Mouse (Mus musculus) heart, postnatal 0 days (tissue): Measurements from ENCODE around the gene Zdhhc21. TPM values are rescaled to one million over a fixed set of nuclear protein-coding genes. Genes with fewer than 3 reads are reported as not detected.

ENCODE experiments used
- ATAC-seq: fragments of 200-750 bp; cut with Nextera tagmentation; 2 replicates; pipeline ENCODE4 v1.8.0; 2017; ENCODE audit warnings: low read depth, moderate number of reproducible peaks, moderate library complexity; ENCODE audit not compliant: insufficient read depth
- DNase-seq: peaks from one replicate; pipeline ENCODE4 v3.0.0-alpha.2; 2016; ENCODE audit warnings: low spot score
- H3K27ac ChIP-seq: fragments of 300-500 bp; sonication (generic); 2 replicates; pipeline ENCODE4 v1.5.1; 2014; ENCODE audit warnings: low read depth, mild to moderate bottlenecking
- H3K27me3 ChIP-seq: fragments of 300-500 bp; sonication (generic); 2 replicates; pipeline ENCODE4 v1.6.1; 2014; ENCODE audit warnings: low read length, mixed read lengths; ENCODE audit not compliant: control insufficient read depth, insufficient read depth
- H3K36me3 ChIP-seq: fragments of 300-500 bp; sonication (generic); replicated peaks from 2 replicates; pipeline ENCODE4 v1.6.1; 2014; ENCODE audit warnings: low read length, mixed read lengths; ENCODE audit not compliant: control insufficient read depth, insufficient read depth
- H3K4me1 ChIP-seq: fragments of 300-500 bp; sonication (generic); 2 replicates; pipeline ENCODE4 v1.6.1; 2014; ENCODE audit warnings: antibody characterized with exemption; ENCODE audit not compliant: control insufficient read depth, insufficient read depth
- H3K4me2 ChIP-seq: fragments of 300-500 bp; sonication (generic); 2 replicates; pipeline ENCODE4 v1.6.1; 2014; ENCODE audit warnings: low read depth, mild to moderate bottlenecking, low read length, moderate library complexity
- H3K4me3 ChIP-seq: fragments of 300-500 bp; sonication (generic); 2 replicates; pipeline ENCODE4 v1.5.1; 2014; ENCODE audit warnings: low read depth, low read length
- H3K9ac ChIP-seq: fragments of 300-500 bp; sonication (generic); replicated peaks from 2 replicates; pipeline ENCODE4 v1.6.1; 2014; ENCODE audit warnings: low read depth, low read length, mixed read lengths
- H3K9me3 ChIP-seq: fragments of 300-500 bp; sonication (generic); replicated peaks from 2 replicates; pipeline ENCODE4 v1.6.1; 2016; ENCODE audit warnings: low read length; ENCODE audit not compliant: control insufficient read depth
- CTCF ChIP-seq: IDR thresholded peaks from 2 replicates; pipeline ENCODE4 v1.5.1; 2016; ENCODE audit warnings: antibody characterized with exemption, control low read depth, low read depth
- EP300 ChIP-seq: IDR thresholded peaks from 2 replicates; pipeline ENCODE4 v1.6.1; 2016; ENCODE audit warnings: antibody characterized with exemption, low read depth
- WGBS: fragments of 180-500 bp; shearing (Covaris S2); extraction: QIAGEN DNeasy Blood & Tissue Kit; methylation state at CpG from one replicate; pipeline ENCODE4 v1.1.7; 2014; 5-methylcytosine and 5-hydroxymethylcytosine counted together
- polyA plus RNA-seq: library from polyadenylated mRNA; unstranded; fragments of >200 nt; fragmentation: Nextera tagmentation; extraction: Ambion mirVana; gene quantifications from 2 replicates; pipeline ENCODE4 v1.2.1, GENCODE M21; 2015
- total RNA-seq: library from RNA; depleted of rRNA; stranded (reverse); fragments of >200 nt; gene quantifications from 2 replicates; pipeline ENCODE4 v1.2.3, GENCODE M21; 2014; ENCODE audit warnings: low replicate concordance; rRNA removed

The Zdhhc21 gene
- 14.2 and 32.1 TPM in 2 replicates for total RNA-seq
- 4.7 and 5.4 TPM in 2 replicates for polyA plus RNA-seq

DNA sequence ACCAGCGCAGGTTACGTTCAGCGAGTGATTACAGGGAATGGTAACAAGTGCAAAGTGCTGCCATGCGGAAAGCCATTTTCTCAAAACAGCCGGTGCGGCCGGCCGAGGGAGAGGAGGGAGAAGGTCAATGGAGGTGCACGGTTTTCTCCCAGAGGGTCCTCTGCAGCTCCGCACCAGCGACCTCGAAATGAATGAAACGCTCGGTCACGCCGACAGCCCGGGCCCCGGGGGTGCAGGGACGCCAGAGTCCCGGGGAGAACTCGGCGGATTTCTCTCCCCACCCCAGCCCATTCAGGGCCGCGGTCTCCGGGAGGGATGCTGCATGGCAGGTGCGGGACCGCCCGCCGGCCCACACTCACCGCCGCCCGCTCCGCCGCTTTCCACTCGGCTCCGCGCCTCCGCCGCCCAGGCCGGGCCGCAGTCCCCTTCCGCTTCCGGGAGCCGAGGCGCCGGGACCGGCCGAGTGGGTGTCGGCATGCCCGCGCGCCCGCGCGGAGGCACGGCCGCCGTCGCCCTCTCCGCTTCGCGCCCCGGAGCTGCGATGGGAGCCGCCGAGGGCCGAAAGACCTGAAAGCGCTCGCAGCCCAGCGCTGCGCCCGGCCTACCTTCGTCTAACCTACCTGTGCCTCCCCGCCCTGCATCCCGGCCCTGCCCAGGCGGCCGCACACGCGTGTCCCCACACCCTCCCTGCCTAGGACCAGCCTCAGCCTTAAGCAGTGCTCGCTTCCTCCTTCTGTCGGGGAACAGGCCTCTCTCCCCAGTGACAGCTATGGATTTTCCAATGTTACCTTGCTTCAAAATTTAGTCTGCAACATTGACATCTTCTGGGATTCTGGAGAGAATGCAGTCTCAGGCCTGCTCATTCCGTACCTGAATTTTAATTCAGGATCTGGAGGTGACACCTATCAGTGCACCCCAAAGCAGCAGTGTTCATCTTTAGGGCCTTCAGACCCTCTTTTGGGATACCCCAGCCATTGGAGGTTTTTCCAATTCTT lies at the start of gene Zdhhc21:
TSS of gene Zdhhc21 (minus strand) at position 828 of the 995 bp plus-strand sequence.
- Histone ChIP-seq H3K27ac (peak within 1 kb of the TSS; percentile 70), H3K4me1 (peaks cover 8% of the 10 kb centered on the region; the same call in 1 of the 2 replicates), H3K9ac (peak within 1 kb of the TSS; percentile 96), H3K36me3 (no peaks in the 10 kb centered on the region), H3K4me2 (peak within 1 kb of the TSS; percentile 92), H3K4me3 (peak within 1 kb of the TSS; percentile 96), H3K9me3 (no peaks in the 10 kb centered on the region), H3K27me3 (no peaks in the 10 kb centered on the region)
- ATAC-seq (peak; percentile 94), DNase-seq (peak; percentile 67)
- WGBS, result under 1% methylated on average over 75 of the region's 82 CpGs
- TF ChIP-seq CTCF (no peak), EP300 (no peak)

DNA sequence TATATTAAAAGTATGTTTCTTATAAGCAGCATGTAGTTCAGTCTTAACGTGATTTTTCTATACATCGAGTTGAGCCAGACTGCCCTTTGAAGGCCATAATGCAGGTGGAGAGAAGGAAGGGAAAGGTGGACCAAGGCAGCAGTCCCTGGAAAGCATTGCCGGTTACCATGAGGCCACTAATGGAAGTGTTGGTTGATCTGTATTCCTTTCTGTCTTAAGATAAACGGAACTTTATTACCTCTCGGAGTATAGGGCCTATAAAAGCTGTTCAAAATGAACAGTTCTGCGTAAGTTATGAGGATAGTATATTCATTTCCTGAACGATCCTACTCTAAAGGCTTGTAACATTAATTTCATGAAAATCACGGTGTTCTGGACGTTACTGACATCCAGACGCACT lies 35.5 kb upstream of the Zdhhc21 start:
- no peaks in the 10 kb centered on the region for H3K36me3 ChIP-seq
- H3K4me1 ChIP-seq, result no peaks in the 10 kb centered on the region
- WGBS, result 85% methylated on average over 10 of the region's 10 CpGs
- no peak overlapping the region for H3K9ac ChIP-seq
- H3K4me3 ChIP-seq, result no peak overlapping the region
- TF ChIP-seq CTCF (no peak), EP300 (no peak)
- no peak overlapping the region for H3K27ac ChIP-seq
- ATAC-seq (no peak), DNase-seq (no peak)
- H3K27me3 ChIP-seq, result no peaks in the 10 kb centered on the region
- no peak overlapping the region for H3K4me2 ChIP-seq
- H3K9me3 ChIP-seq, result no peaks in the 10 kb centered on the region

- Histone ChIP-seq H3K4me1 (no peaks in the 10 kb centered on the region), H3K9ac (no peak overlapping the region), H3K36me3 (no peaks in the 10 kb centered on the region), H3K4me2 (no peak overlapping the region), H3K27ac (no peak overlapping the region), H3K27me3 (no peaks in the 10 kb centered on the region), H3K4me3 (no peak overlapping the region), H3K9me3 (no peaks in the 10 kb centered on the region)
- TF ChIP-seq EP300 (no peak), CTCF (no peak)
- no peak for DNase-seq
- 76% methylated on average over 5 of the region's 5 CpGs for WGBS
- ATAC-seq, result no peak
Observed at GRCm38 (mm10) chr4:82892247-82892646, 32.5 kb upstream of the Zdhhc21 start.

DNA sequence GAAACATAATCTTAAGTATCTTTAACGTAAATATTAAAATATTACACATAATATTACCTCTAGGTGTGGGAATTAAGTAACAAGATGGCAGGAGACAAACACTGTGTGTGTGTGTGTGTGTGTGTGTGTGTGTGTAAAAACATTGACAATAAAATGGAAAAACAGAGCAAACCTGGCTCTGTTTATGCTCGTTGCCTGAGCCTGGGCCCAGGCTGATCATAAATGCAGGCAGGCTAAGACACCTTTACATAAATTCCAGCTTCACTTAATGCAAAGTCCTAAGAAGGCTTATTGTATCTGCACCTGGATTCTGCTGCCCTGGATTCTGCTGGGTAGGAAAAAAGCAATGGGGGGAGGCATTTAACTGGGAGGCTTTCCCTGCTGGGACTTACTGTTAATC lies 31.8 kb upstream of the Zdhhc21 start:
- Histone ChIP-seq H3K9me3 (no peaks in the 10 kb centered on the region), H3K36me3 (no peaks in the 10 kb centered on the region), H3K27ac (no peak overlapping the region), H3K4me2 (no peak overlapping the region), H3K4me3 (no peak overlapping the region), H3K27me3 (no peaks in the 10 kb centered on the region), H3K9ac (no peak overlapping the region), H3K4me1 (no peaks in the 10 kb centered on the region)
- no peak for DNase-seq
- TF ChIP-seq EP300 (no peak), CTCF (no peak)
- WGBS, result 78% methylated on average over 2 of the region's 2 CpGs
- no peak for ATAC-seq

- TF ChIP-seq EP300 (no peak), CTCF (no peak)
- H3K4me3 ChIP-seq, result no peak overlapping the region
- H3K9ac ChIP-seq, result no peak overlapping the region
- peak; percentile 11 for DNase-seq
- no peak for ATAC-seq
- no peak overlapping the region for H3K4me2 ChIP-seq
- WGBS, result 61% methylated on average over 7 of the region's 7 CpGs
- H3K27ac ChIP-seq, result no peak overlapping the region; the same call in 1 of the 2 replicates
- H3K27me3 ChIP-seq, result no peaks in the 10 kb centered on the region
- no peaks in the 10 kb centered on the region for H3K9me3 ChIP-seq
- H3K36me3 ChIP-seq, result no peaks in the 10 kb centered on the region
- H3K4me1 ChIP-seq, result no peaks in the 10 kb centered on the region
Observed at GRCm38 (mm10) chr4:82891049-82891448, 31.3 kb upstream of the Zdhhc21 start.
